In genomic region chr4:108940681-108941473, GRCm38 (mm10) we compare ENCODE assay signal across 18 mouse cellular contexts. TPM values are rescaled to one million over a fixed set of nuclear protein-coding genes. Genes with fewer than 3 reads are reported as not detected.
DNase-seq lines count a peak whose midpoint lies in the region; ATAC-seq and TF ChIP-seq lines count a peak whose summit lies in the region.
"Had no signal": no experiment of that assay in that cellular context is flagged by ENCODE, and none has a peak within 500 bp of the region (broad histone marks: within the 10 kb centered on the region; RNA-seq: fewer than 3 reads in every experiment).

No protein-coding gene starts in this region.

- no peak for ATAC-seq in embryonic facial prominence, embryonic 13.5 days (ENCODE audit: insufficient number of reproducible peaks, insufficient read depth, low FRiP score, low TSS enrichment, low read depth)
- peak; percentile 58; the same call in 1 of the 2 replicates for ATAC-seq in midbrain, embryonic 12.5 days (ENCODE audit: low FRiP score, low read depth)
- no peak for ATAC-seq in erythroid progenitor cell, adult 5-6 weeks (replicated peaks; ENCODE audit: low FRiP score, poor library complexity, severe bottlenecking)
- no peak for ATAC-seq in lung, postnatal 0 days

- H3K9ac ChIP-seq in embryonic facial prominence, embryonic 13.5 days: 0 out of 2 replicates have a peak overlapping the region, but pooled peaks have one; percentile 11
- 0 out of 2 replicates have a peak overlapping the region, but pooled peaks have one; percentile 15 for H3K9ac ChIP-seq in midbrain, embryonic 12.5 days (replicated peaks)
- no peak overlapping the region for H3K9ac ChIP-seq in lung, postnatal 0 days (replicated peaks; ENCODE audit: low read depth)
- H3K9ac ChIP-seq: kidney, embryonic 15.5 days; limb, embryonic 12.5 days; liver, embryonic 15.5 days; stomach, embryonic 15.5 days had no signal

- H3K9me3 ChIP-seq in embryonic facial prominence, embryonic 13.5 days: no peaks in the 10 kb centered on the region
- H3K9me3 ChIP-seq in embryonic facial prominence, embryonic 10.5 days: no peaks in the 10 kb centered on the region
- no peaks in the 10 kb centered on the region for H3K9me3 ChIP-seq in midbrain, embryonic 12.5 days
- no peaks in the 10 kb centered on the region for H3K9me3 ChIP-seq in lung, postnatal 0 days (ENCODE audit: low read length)
- H3K9me3 ChIP-seq: G1E; heart, embryonic 10.5 days; kidney, embryonic 15.5 days; limb, embryonic 12.5 days; liver, embryonic 15.5 days; stomach, embryonic 15.5 days had no signal

- no peak overlapping the region for H3K27ac ChIP-seq in embryonic facial prominence, embryonic 13.5 days
- H3K27ac ChIP-seq in embryonic facial prominence, embryonic 10.5 days (replicated peaks): no peak overlapping the region
- H3K27ac ChIP-seq in midbrain, embryonic 12.5 days (replicated peaks): no peak overlapping the region; the same call in 1 of the 2 replicates
- no peak overlapping the region for H3K27ac ChIP-seq in lung, postnatal 0 days (ENCODE audit: low read length)
- H3K27ac ChIP-seq: heart, embryonic 10.5 days; kidney, embryonic 15.5 days; limb, embryonic 12.5 days; liver, embryonic 15.5 days; stomach, embryonic 15.5 days had no signal

- TF ChIP-seq CTCF in lung, postnatal 0 days (IDR thresholded peaks at IDR 0.05): no peak

- no peak overlapping the region for H3K4me2 ChIP-seq in embryonic facial prominence, embryonic 13.5 days
- H3K4me2 ChIP-seq in midbrain, embryonic 12.5 days (replicated peaks): no peak overlapping the region
- no peak overlapping the region for H3K4me2 ChIP-seq in lung, postnatal 0 days (replicated peaks; ENCODE audit: low read depth, low read length)
- H3K4me2 ChIP-seq: kidney, embryonic 15.5 days; limb, embryonic 12.5 days; liver, embryonic 15.5 days; stomach, embryonic 15.5 days had no signal

- H3K4me3 ChIP-seq in embryonic facial prominence, embryonic 13.5 days: no peak overlapping the region
- no peak overlapping the region for H3K4me3 ChIP-seq in embryonic facial prominence, embryonic 10.5 days
- no peak overlapping the region for H3K4me3 ChIP-seq in midbrain, embryonic 12.5 days
- no peak overlapping the region for H3K4me3 ChIP-seq in lung, postnatal 0 days (ENCODE audit: low read depth, low read length)
- H3K4me3 ChIP-seq: heart, embryonic 10.5 days; kidney, embryonic 15.5 days; limb, embryonic 12.5 days; liver, embryonic 15.5 days; stomach, embryonic 15.5 days had no signal

- TF ChIP-seq EP300 in lung, postnatal 0 days (IDR thresholded peaks at IDR 0.05): no peak

- 75% methylated on average over 17 of the region's 17 CpGs for WGBS in embryonic facial prominence, embryonic 13.5 days
- 79% methylated on average over 17 of the region's 17 CpGs for WGBS in embryonic facial prominence, embryonic 10.5 days
- 54% methylated on average over 17 of the region's 17 CpGs for WGBS in midbrain, embryonic 12.5 days
- WGBS in lung, postnatal 0 days: 78% methylated on average over 17 of the region's 17 CpGs

- no peak for DNase-seq in embryonic facial prominence, embryonic 10.5 days (ENCODE audit: low spot score)
- peak; percentile 15 for DNase-seq in 3T3-L1 (ENCODE audit: low read depth, low spot score)
- peak; percentile 24 for DNase-seq in brain, adult 2 months (ENCODE audit: low read depth, low spot score)
- no peak for DNase-seq in spleen, postnatal 36 days (ENCODE audit: low spot score in 2 of 2)
- DNase-seq in lung, postnatal 0 days (ENCODE audit: low spot score): no peak
- DNase-seq: adrenal gland, postnatal 36 days; heart, postnatal 36 days; lung, postnatal 36 days; right cerebral cortex, adult 18-20 months had no signal

- no peaks in the 10 kb centered on the region for H3K27me3 ChIP-seq in embryonic facial prominence, embryonic 13.5 days
- no peaks in the 10 kb centered on the region for H3K27me3 ChIP-seq in embryonic facial prominence, embryonic 10.5 days (replicated peaks; ENCODE audit: low read depth, poor library complexity, severe bottlenecking)
- H3K27me3 ChIP-seq in midbrain, embryonic 12.5 days: peaks cover 86% of the 10 kb centered on the region
- H3K27me3 ChIP-seq in lung, postnatal 0 days (replicated peaks; ENCODE audit: insufficient read depth, low read length): no peaks in the 10 kb centered on the region
- H3K27me3 ChIP-seq: kidney, embryonic 15.5 days; limb, embryonic 12.5 days; stomach, embryonic 15.5 days had no signal

- H3K36me3 ChIP-seq in embryonic facial prominence, embryonic 13.5 days: no peaks in the 10 kb centered on the region
- H3K36me3 ChIP-seq in embryonic facial prominence, embryonic 10.5 days (replicated peaks): no peaks in the 10 kb centered on the region
- H3K36me3 ChIP-seq in midbrain, embryonic 12.5 days: no peaks in the 10 kb centered on the region
- H3K36me3 ChIP-seq in lung, postnatal 0 days (ENCODE audit: insufficient read depth, low read length): no peaks in the 10 kb centered on the region
- H3K36me3 ChIP-seq: G1E; heart, embryonic 10.5 days; kidney, embryonic 15.5 days; limb, embryonic 12.5 days; liver, embryonic 15.5 days; stomach, embryonic 15.5 days had no signal

- H3K4me1 ChIP-seq in embryonic facial prominence, embryonic 13.5 days: 0 out of 2 replicates have a peak, but pooled peaks cover 3% of the 10 kb centered on the region
- peaks cover 7% of the 10 kb centered on the region for H3K4me1 ChIP-seq in embryonic facial prominence, embryonic 10.5 days
- H3K4me1 ChIP-seq in midbrain, embryonic 12.5 days: peaks cover 21% of the 10 kb centered on the region
- H3K4me1 ChIP-seq in lung, postnatal 0 days (ENCODE audit: insufficient read depth, low read depth, low read length): no peaks in the 10 kb centered on the region
- H3K4me1 ChIP-seq: heart, embryonic 10.5 days; kidney, embryonic 15.5 days; liver, embryonic 15.5 days; stomach, embryonic 15.5 days had no signal

RNA-seq across cellular contexts. Expression of gene Nrd1, which starts 59.6 kb away (rescaled TPM):
- polyA plus RNA-seq in embryonic facial prominence, embryonic 13.5 days (2015; fragmentation: Nextera tagmentation; extraction: Ambion mirVana): 77.2 and 80.0 TPM in 2 replicates
- 76.7 and 78.6 TPM in 2 replicates for polyA plus RNA-seq in embryonic facial prominence, embryonic 10.5 days (2016; fragmentation: Nextera tagmentation; extraction: Ambion mirVana)
- 107 and 112 TPM in 2 replicates for polyA plus RNA-seq in midbrain, embryonic 12.5 days (2016; fragmentation: Nextera tagmentation; extraction: Ambion mirVana)
- 207 and 431 TPM in 2 replicates for total RNA-seq in erythroid progenitor cell, adult 5-6 weeks (2015; ENCODE audit: low replicate concordance)
- 190 and 209 TPM in 2 replicates for total RNA-seq in erythroid progenitor cell, adult 5-6 weeks (2017; ENCODE audit: low replicate concordance)
- 29.3 and 36.9 TPM in 2 replicates for polyA plus RNA-seq in lung, postnatal 0 days (2015; fragmentation: Nextera tagmentation; extraction: Ambion mirVana)

Comparison
In these comparisons a context has a peak if more than half of its experiments do, and no peak if none do; other contexts are left out.
1. DNase-seq: peak in 3T3-L1 (single experiment) and brain, adult 2 months (single experiment); none in embryonic facial prominence, embryonic 10.5 days (single experiment), spleen, postnatal 36 days (0 of 2) and lung, postnatal 0 days (single experiment).